Mouse (Mus musculus) ES-Bruce4 (cell line): ENCODE data around the gene Nlrx1. TPM values are rescaled to one million over a fixed set of nuclear protein-coding genes. Genes with fewer than 3 reads are reported as not detected.

Experiments used
- H3K27ac ChIP-seq: 2 replicates; pipeline ENCODE4 v1.5.1; 2012; ENCODE audit warnings: low read length, inconsistent platforms; ENCODE audit not compliant: insufficient read depth
- H3K27me3 ChIP-seq: 2 replicates; pipeline ENCODE4 v1.6.1; 2012; ENCODE audit warnings: mild to moderate bottlenecking, low read length, inconsistent platforms; ENCODE audit not compliant: control insufficient read depth, poor library complexity, insufficient read depth, severe bottlenecking
- H3K36me3 ChIP-seq: 2 replicates; pipeline ENCODE4 v1.6.1; 2012; ENCODE audit warnings: inconsistent platforms, mild to moderate bottlenecking, low read length, moderate library complexity; ENCODE audit not compliant: control insufficient read depth, poor library complexity, insufficient read depth, severe bottlenecking
- H3K4me1 ChIP-seq: one replicate; pipeline ENCODE4 v1.8.1; 2011; ENCODE audit warnings: low read length; ENCODE audit not compliant: control insufficient read depth, insufficient read depth
- H3K4me3 ChIP-seq: 2 replicates; pipeline ENCODE4 v1.5.1; 2011; ENCODE audit warnings: low read depth, mild to moderate bottlenecking, low read length
- H3K9ac ChIP-seq: 2 replicates; pipeline ENCODE4 v1.6.1; 2012; ENCODE audit warnings: low read depth, mild to moderate bottlenecking, inconsistent platforms; ENCODE audit not compliant: poor library complexity, severe bottlenecking
- H3K9me3 ChIP-seq: replicated peaks from 2 replicates; pipeline ENCODE4 v1.6.1; 2012; ENCODE audit warnings: mild to moderate bottlenecking, low read length, inconsistent platforms; ENCODE audit not compliant: control insufficient read depth, poor library complexity, insufficient read depth, severe bottlenecking
- CTCF ChIP-seq: IDR thresholded peaks from one replicate; pipeline ENCODE4 v1.8.1; 2011; ENCODE audit warnings: low read depth, low read length
- EP300 ChIP-seq: IDR thresholded peaks from 2 replicates; pipeline ENCODE4 v1.6.1; 2011; ENCODE audit warnings: low read depth, low read length; ENCODE audit not compliant: insufficient read depth
- POLR2A ChIP-seq: IDR thresholded peaks from one replicate; pipeline ENCODE4 v1.8.1; 2011; ENCODE audit warnings: low read length; ENCODE audit not compliant: insufficient read depth
- polyA plus RNA-seq: library from polyadenylated mRNA; stranded (reverse); fragments of >200 nt; gene quantifications from 2 replicates; pipeline ENCODE4 v1.2.4, GENCODE M21; 2011; ENCODE audit warnings: low read depth; ENCODE audit not compliant: missing spikeins, insufficient read depth, insufficient read length

Gene Nlrx1
- 1.6 and 2.3 TPM in 2 replicates for polyA plus RNA-seq

DNA sequence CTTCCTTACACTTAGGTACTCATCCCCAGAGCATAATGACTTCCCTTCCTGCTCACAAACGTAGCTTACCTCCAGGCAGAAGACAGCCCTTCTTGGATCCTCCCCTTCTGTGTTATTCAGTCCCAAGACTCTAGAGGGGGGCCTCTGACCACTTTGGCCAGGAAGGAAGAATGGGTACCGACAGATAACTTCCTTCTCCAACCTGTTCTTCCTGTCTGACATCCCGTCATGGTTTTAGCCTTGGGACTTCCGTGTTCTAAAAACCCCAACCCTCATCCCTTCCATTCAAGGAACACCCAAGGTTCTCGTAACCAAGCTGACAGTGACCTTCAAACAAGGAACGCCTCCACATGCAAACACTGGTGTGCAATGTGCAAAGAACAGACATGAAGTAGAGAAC, at the start of gene Nlrx1:
TSS of gene Nlrx1 (minus strand) at position 168 of the 400 bp plus-strand sequence.
- Histone ChIP-seq H3K9ac (peak within 1 kb of the TSS; percentile 77), H3K27me3 (no peaks in the 10 kb centered on the region), H3K36me3 (no peaks in the 10 kb centered on the region), H3K4me1 (no peaks in the 10 kb centered on the region), H3K4me3 (peak within 1 kb of the TSS; percentile 57), H3K9me3 (no peaks in the 10 kb centered on the region), H3K27ac (no peak within 1 kb of the TSS)
- TF ChIP-seq CTCF (peak; percentile 8), POLR2A (no peak)

GRCm38 (mm10) chr9:44317452-44317851, 49.1 kb upstream of the Nlrx1 start:
- Histone ChIP-seq H3K4me1 (no peaks in the 10 kb centered on the region), H3K27me3 (peaks cover 3% of the 10 kb centered on the region; the same call in 1 of the 2 replicates), H3K27ac (no peak overlapping the region), H3K4me3 (no peak overlapping the region), H3K9me3 (no peaks in the 10 kb centered on the region), H3K9ac (no peak overlapping the region), H3K36me3 (no peaks in the 10 kb centered on the region)
- TF ChIP-seq EP300 (no peak), POLR2A (no peak), CTCF (no peak)

DNA sequence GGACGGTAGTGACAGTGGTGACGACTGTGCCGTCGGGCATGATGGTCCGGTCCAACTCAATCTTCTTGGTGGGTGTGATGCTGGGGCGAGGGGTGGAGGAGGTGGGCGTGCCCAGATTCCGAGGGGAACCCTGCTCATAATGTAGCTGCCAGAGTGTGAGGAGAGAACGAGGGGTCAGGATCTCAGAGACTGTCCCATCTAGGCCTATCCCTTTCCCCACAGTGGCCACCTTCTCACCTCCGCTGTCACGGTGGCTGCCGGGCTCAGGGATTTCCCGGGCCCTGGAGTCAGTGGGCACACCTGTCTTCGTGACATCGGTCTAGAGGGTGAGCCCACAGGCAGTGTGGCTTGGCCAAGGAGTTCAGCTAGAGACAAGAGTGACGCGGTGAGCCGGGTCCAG, 46.5 kb upstream of the Nlrx1 start:
- Histone ChIP-seq H3K9ac (no peak overlapping the region), H3K36me3 (no peaks in the 10 kb centered on the region), H3K4me1 (no peaks in the 10 kb centered on the region), H3K9me3 (no peaks in the 10 kb centered on the region), H3K27me3 (peaks cover 3% of the 10 kb centered on the region; the same call in 1 of the 2 replicates), H3K27ac (no peak overlapping the region), H3K4me3 (no peak overlapping the region)
- TF ChIP-seq CTCF: no peak
- no peak for TF ChIP-seq EP300
- no peak for TF ChIP-seq POLR2A

- no peak overlapping the region for H3K4me3 ChIP-seq
- no peak overlapping the region for H3K9ac ChIP-seq
- no peaks in the 10 kb centered on the region for H3K4me1 ChIP-seq
- H3K9me3 ChIP-seq: no peaks in the 10 kb centered on the region
- TF ChIP-seq POLR2A (no peak), CTCF (no peak), EP300 (no peak)
- peaks cover 3% of the 10 kb centered on the region; the same call in 1 of the 2 replicates for H3K27me3 ChIP-seq
- H3K36me3 ChIP-seq: no peaks in the 10 kb centered on the region
- no peak overlapping the region for H3K27ac ChIP-seq
These were observed 45.8 kb upstream of the Nlrx1 start for GRCm38 (mm10) chr9:44314257-44314547.

GRCm38 (mm10) chr9:44313476-44314256, 45.3 kb upstream of the Nlrx1 start:
- Histone ChIP-seq H3K27ac (no peak overlapping the region), H3K9me3 (no peaks in the 10 kb centered on the region), H3K27me3 (peaks cover 3% of the 10 kb centered on the region; the same call in 1 of the 2 replicates), H3K4me3 (no peak overlapping the region), H3K4me1 (no peaks in the 10 kb centered on the region), H3K9ac (no peak overlapping the region), H3K36me3 (no peaks in the 10 kb centered on the region)
- no peak for TF ChIP-seq CTCF
- TF ChIP-seq EP300: no peak
- TF ChIP-seq POLR2A: no peak
